Mouse (Mus musculus): Measurements from ENCODE around the gene Tstd2.

GRCm38 (mm10) chr4:46080261-46080660 lies 58.2 kb downstream of the Tstd2 start:
- no peak for TF ChIP-seq CTCF (IDR thresholded peaks at IDR 0.05; ENCODE audit: insufficient read depth, low read length)
- TF ChIP-seq POLR2A (IDR thresholded peaks at IDR 0.05; ENCODE audit: borderline replicate concordance, extremely low read depth, low read depth, low read length): no peak
